Mouse (Mus musculus) right cerebral cortex, postnatal 25 days (tissue): ENCODE data around the gene Cd300lb.
A peak's percentile ranks its signal among the peaks of the same experiment; 100 is the strongest.

Experiments
- DNase-seq: peaks from one replicate; pipeline ENCODE4 v3.0.0; 2022

Gene Cd300lb

DNA sequence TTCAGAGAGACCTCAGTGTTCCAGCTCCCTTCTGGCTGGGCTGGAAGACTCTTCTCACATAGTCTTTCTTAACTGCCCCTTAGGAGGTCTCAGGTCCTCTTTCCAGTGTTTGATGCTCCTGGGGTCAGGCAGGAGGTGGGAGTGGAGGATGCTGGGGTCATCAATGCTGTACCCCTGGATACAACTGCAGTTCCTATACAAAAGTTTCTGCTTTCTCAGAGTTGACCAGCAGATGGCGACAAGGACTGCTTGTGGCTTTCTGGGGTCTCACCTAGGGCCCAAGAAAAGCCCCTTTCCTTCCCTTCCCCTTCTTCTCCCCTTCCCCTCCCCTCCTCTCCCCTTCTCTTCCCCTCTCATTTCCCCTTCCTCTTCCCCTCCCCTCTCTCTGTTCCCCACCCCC, 53.6 kb downstream of the Cd300lb start:
- DNase-seq = no peak

DNA sequence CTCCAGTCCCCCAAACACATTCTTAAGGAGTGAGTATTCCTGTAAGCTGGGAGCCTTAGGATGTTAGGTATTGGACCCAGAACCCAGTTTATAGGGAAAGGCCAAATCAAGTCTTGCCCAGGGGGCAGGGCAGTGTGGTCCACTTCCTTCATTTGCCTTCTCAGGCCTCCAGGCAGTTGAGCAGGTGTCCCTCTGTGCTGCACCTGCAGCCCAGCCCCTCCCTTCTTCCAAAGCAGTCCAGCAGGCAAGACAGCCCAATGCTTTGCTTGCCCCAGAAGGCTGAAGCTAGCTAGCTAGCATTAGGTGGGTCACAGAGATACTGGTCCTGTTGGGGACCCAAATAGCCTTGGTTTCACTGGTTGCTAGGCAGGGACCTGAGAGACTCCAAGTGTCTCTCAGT, 54.0 kb downstream of the Cd300lb start:
- DNase-seq = no peak

DNA sequence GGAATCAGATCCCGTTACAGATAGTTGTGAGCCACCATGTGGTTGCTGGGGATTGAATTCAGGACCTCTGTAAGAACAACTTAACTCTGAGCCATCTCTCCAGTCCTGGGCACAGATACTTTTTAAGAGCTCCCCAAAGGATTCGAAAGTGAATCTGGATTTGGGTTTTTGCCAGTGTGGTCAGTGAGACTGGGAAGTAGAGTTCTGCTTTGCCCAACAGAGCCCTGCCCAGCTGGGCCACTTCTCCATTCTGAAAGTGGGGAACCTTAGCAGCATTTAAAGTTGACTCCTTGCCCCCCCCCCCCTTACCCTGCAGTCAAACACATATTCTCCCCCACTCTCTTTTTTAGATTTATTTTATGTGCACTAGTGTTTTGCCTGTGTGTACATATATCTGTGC, 54.5 kb downstream of the Cd300lb start:
- DNase-seq = no peak

DNA sequence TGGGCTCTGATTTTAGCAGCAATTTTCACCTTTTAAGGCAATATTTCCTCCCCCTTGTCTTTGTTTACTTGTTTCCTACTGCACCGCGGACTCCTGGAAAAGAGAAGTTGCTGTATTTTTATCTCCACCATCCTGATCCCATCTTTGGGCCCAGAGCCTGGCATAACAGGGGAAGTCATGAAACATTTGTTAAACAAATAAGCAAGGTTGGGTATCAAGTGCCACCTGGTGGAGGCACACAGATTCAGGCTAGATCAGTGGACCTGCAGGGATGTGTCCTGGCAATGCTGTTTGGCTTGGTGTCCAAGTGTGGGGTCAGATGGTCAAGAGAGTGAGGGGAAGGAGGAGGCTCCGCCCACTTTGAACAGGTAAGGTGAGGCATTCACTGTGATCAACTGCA, 57.0 kb downstream of the Cd300lb start:
- DNase-seq = peak; percentile 36

DNA sequence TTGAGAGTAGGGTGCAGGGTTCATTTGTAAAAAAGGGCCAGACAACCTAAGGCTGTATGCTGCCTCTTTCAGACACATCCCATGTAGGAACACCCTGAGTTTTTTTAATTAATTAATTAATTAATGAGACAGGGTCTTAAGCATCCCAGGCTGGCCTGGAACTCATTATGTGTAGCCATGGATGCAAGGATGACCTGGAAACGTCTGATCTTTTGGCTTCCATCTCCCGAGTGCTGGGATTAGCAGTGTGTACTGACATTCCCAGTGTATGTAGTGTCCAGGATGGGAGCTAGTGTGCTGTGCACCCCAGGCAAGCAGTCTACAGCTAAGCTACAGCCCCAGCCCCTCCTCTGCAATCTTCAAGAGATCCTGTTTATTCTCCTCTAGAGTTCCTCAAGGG, 57.6 kb downstream of the Cd300lb start:
- DNase-seq = no peak

DNA sequence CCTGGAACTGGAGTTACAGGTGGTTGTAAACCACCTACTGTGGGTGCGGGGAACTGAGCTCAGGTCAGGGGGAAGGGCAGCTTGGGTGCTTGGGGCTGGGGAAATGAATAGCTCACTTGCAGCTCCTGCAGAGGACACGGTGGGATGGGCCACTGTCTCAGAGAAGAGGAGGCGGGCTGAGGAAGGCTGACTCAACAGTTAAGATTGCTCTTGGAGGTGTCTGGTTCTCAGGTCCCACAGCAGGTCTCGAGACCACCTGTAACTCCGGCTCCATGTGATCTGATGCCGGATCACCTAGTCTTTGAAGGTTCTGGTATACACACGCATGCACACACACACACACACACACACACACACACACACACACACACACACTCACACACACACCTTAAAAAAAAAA, 58.0 kb downstream of the Cd300lb start:
- no peak for DNase-seq

DNA sequence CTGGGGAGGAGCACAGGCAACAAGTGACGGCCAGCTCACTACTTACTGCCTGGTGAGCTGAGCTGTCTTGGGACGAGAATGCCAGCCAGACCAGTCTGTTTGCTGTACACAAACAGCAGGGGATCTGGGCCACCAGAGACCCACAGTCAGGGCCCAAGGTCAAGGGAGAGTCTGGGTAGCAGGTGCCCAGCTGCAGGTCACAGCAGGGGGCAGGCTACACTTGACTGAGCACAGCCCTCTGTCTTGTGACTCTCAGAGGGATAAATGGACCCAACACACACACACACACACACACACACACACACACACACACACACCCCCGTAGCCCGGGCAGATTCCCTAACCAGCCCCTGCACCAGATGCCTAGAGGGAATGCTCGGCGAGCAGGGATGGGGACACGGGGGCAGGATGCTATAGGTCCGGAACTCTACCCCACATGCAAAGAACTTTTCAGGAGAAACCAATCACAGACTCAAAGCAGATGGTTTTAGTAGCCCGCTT, 58.8 kb downstream of the Cd300lb start:
- DNase-seq = no peak

DNA sequence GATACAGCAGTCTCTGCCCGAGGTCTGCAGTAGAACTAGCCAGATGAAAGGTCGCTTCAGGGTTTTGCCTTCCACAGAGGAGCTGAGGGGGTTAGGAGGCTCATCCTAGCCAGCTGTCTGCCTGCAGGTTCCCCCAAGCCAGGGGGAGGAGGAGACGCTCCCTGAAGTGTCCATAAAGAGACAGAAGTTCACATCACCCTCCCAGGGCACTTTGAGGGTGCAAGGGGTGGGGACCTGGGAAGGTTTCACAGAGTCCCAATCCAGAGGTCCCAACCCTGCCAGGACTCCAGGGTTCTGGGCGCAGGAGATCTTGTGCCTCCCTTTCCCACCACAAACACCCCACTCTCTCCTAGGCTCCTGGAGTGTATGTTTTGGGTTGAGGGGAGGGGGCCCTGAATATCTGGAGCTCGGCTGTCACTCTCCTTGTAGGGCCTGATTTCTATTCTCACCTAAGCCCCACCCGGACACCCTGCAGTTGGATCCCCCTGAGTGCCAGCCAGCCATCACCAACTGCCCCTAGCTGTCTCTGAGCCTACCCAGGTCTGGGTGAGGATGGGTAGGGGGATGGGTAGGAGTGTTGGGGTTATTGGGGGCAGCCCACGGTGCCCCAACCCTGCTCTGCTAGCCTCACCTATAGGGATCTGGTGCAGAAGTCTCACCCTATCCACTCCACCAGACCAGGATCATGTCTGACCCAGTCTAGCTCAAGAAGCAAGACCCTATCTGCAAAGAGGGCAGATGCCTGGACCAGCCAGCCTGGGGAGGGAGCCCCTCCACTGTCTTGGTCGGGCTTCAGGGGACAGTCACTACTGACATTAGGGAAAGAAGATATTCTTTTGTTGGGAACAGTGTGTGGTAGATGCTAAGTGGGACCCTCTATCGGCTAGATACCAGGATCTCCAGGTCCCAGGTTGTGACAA, 59.7 kb downstream of the Cd300lb start:
- DNase-seq = no peak

DNA sequence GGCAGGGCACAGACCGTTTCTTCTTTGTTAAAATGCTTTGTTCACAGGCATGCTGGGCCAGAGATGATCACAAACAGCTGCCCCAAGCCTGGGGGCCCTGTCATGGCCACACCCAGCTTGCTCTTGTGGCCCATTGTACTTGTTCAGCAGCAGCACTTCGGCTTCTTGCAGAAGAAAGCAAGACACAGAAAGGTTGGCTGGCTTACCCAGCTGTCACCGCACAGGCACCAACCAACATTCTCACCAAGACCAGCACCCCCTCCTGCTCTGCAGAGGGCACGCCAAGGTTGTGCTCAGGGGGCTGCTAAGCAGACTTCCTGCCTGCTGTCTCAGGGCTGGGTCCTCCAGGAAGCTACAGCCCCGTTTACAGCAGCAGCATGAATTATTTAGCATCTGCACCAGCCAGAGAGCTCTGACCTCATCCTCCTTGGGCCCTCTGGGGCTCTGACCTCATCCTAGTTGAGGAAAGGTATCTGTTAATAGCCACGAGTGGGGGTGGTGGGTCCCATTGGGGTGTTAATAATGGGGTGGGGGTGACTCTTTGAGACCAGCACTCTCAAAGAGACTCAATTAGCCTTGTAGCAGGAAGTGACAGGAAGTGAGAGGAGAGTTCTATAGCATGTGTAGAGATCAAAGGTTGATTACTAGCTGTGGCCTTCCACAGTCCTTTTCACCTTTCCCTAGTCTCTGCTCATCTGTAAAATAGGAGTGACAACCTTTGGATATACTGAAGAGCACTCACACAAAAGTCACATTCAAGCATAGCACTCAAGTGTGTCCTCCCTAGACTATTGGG, 61.0 kb downstream of the Cd300lb start:
- DNase-seq = no peak
